9 mouse cellular contexts compared by ENCODE assay signal in the genomic region with DNA sequence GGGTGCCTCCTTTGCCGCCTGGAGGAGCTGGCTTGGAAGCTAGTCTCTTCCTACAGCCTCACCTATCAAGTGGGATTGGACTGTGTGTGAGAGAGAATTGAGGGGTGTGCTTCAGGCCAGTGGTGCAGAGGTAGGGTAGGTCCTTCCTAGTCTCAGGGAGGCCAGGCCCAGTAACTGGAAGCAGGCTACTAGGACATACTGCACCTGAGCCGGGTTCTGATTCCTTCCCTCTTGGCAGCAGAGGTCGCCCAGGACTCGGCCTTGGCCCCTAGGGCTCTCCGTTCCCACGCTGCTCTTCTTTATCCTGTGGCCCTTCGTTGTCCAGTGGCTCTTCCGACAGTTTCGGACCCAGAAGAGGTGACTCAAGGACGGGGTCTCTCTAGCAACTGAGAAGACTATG. TPM values are rescaled to one million over a fixed set of nuclear protein-coding genes. Genes with fewer than 3 reads are reported as not detected.
DNase-seq lines count a peak whose midpoint lies in the region; ATAC-seq lines count a peak whose summit lies in the region.
"Had no signal": no experiment of that assay in that cellular context is flagged by ENCODE, and none has a peak within 500 bp of the region (broad histone marks: within the 10 kb centered on the region; RNA-seq: fewer than 3 reads in every experiment).

No protein-coding gene starts in this region.

- H3K36me3 ChIP-seq in heart, embryonic 14.5 days (ENCODE audit: control insufficient read depth, insufficient read depth, low read length) = 0 out of 2 replicates have a peak, but pooled peaks cover under 1% of the 10 kb centered on the region
- no peaks in the 10 kb centered on the region for H3K36me3 ChIP-seq in embryonic facial prominence, embryonic 13.5 days
- no peaks in the 10 kb centered on the region for H3K36me3 ChIP-seq in midbrain, embryonic 15.5 days (replicated peaks)

- H3K27me3 ChIP-seq in heart, embryonic 14.5 days (ENCODE audit: control insufficient read depth, insufficient read depth, low read length) = no peaks in the 10 kb centered on the region
- peaks cover 10% of the 10 kb centered on the region for H3K27me3 ChIP-seq in embryonic facial prominence, embryonic 13.5 days
- H3K27me3 ChIP-seq in midbrain, embryonic 15.5 days (replicated peaks) = peaks cover 32% of the 10 kb centered on the region
- H3K27me3 ChIP-seq: Patski had no signal

- H3K9ac ChIP-seq in heart, embryonic 14.5 days (ENCODE audit: low read length) = peak overlapping the region; percentile 59
- H3K9ac ChIP-seq in embryonic facial prominence, embryonic 13.5 days = peak overlapping the region; percentile 71
- no peak overlapping the region for H3K9ac ChIP-seq in midbrain, embryonic 15.5 days

- H3K4me2 ChIP-seq in heart, embryonic 14.5 days (ENCODE audit: low read length) = peak overlapping the region; percentile 65
- H3K4me2 ChIP-seq in embryonic facial prominence, embryonic 13.5 days = peak overlapping the region; percentile 77
- peak overlapping the region; percentile 49; the same call in 1 of the 2 replicates for H3K4me2 ChIP-seq in midbrain, embryonic 15.5 days

- peaks cover 21 to 22% of the 10 kb centered on the region in 2 experiments for H3K4me1 ChIP-seq in heart, embryonic 14.5 days (ENCODE audit: control insufficient read depth in 2 of 2, insufficient read depth in 2 of 2, low read length in 2 of 2)
- H3K4me1 ChIP-seq in embryonic facial prominence, embryonic 13.5 days = peaks cover 29% of the 10 kb centered on the region
- peaks cover 19% of the 10 kb centered on the region for H3K4me1 ChIP-seq in midbrain, embryonic 15.5 days

- peak overlapping the region in 1 of 2 experiments; percentile 61; a peak in 3 of 4 replicates for H3K27ac ChIP-seq in heart, embryonic 14.5 days (replicated peaks in 1 of 2; ENCODE audit: control insufficient read depth in 1 of 2, insufficient read depth in 1 of 2, low read depth in 2 of 2, low read length in 2 of 2)
- peak overlapping the region; percentile 69; the same call in 1 of the 2 replicates for H3K27ac ChIP-seq in embryonic facial prominence, embryonic 13.5 days
- H3K27ac ChIP-seq in midbrain, embryonic 15.5 days = no peak overlapping the region

- DNase-seq in heart, postnatal 4 days = no peak
- peak; percentile 63 for DNase-seq in kidney, adult 18-20 months
- no peak for DNase-seq in adipocyte (ENCODE audit: low spot score)
- DNase-seq in ovary, postnatal 10 days (ENCODE audit: low spot score) = no peak

- H3K9me3 ChIP-seq in heart, embryonic 14.5 days (ENCODE audit: control insufficient read depth, low read length) = no peaks in the 10 kb centered on the region
- H3K9me3 ChIP-seq in embryonic facial prominence, embryonic 13.5 days = no peaks in the 10 kb centered on the region
- H3K9me3 ChIP-seq in midbrain, embryonic 15.5 days = no peaks in the 10 kb centered on the region

- peak overlapping the region; percentile 39 to 45 for H3K4me3 ChIP-seq in heart, embryonic 14.5 days (ENCODE audit: control insufficient read depth in 1 of 2, insufficient read depth in 1 of 2, low read depth in 1 of 2, low read length in 2 of 2)
- H3K4me3 ChIP-seq in embryonic facial prominence, embryonic 13.5 days = peak overlapping the region; percentile 44
- H3K4me3 ChIP-seq in midbrain, embryonic 15.5 days = no peak overlapping the region

- ATAC-seq in heart, embryonic 14.5 days (ENCODE audit: insufficient number of reproducible peaks, insufficient read depth, low FRiP score, low read depth) = no peak
- ATAC-seq in embryonic facial prominence, embryonic 13.5 days (ENCODE audit: insufficient number of reproducible peaks, insufficient read depth, low FRiP score, low TSS enrichment, low read depth) = no peak
- ATAC-seq in midbrain, embryonic 15.5 days (replicated peaks) = no peak
- no peak for ATAC-seq in megakaryocyte, adult 5-6 weeks (ENCODE audit: poor library complexity, severe bottlenecking)

- 16% methylated on average over 10 of the region's 10 CpGs for WGBS in heart, embryonic 14.5 days
- 23% methylated on average over 10 of the region's 10 CpGs for WGBS in embryonic facial prominence, embryonic 13.5 days
- 16% methylated on average over 10 of the region's 10 CpGs for WGBS in midbrain, embryonic 15.5 days

RNA-seq across cellular contexts. Expression of gene Hexim1, which starts 4.7 kb away (rescaled TPM):
- polyA plus RNA-seq in heart, embryonic 14.5 days (2014; fragmentation: Nextera tagmentation; extraction: Ambion mirVana) = 3.4 and 3.7 TPM in 2 replicates
- total RNA-seq in heart, postnatal 4 days (2021) = 10 to 100 TPM; 14.8 to 15.7 TPM
- 5.2 and 6.9 TPM in 2 replicates for polyA plus RNA-seq in embryonic facial prominence, embryonic 13.5 days (2015; fragmentation: Nextera tagmentation; extraction: Ambion mirVana)
- 3.1 and 3.7 TPM in 2 replicates for polyA plus RNA-seq in midbrain, embryonic 15.5 days (2015; fragmentation: Nextera tagmentation; extraction: Ambion mirVana)
- total RNA-seq in megakaryocyte, adult 5-6 weeks (2015) = 10.1 TPM in 2 replicates
- total RNA-seq in megakaryocyte, adult 5-6 weeks (2017) = 17.0 and 24.6 TPM in 2 replicates

RNA-seq across cellular contexts. Expression of gene Acbd4, which starts 9.8 kb away (rescaled TPM):
- 13.3 TPM in 2 replicates for polyA plus RNA-seq in heart, embryonic 14.5 days (2014; fragmentation: Nextera tagmentation; extraction: Ambion mirVana)
- 10 to 100 TPM; 25.9 to 29.2 TPM for total RNA-seq in heart, postnatal 4 days (2021)
- polyA plus RNA-seq in embryonic facial prominence, embryonic 13.5 days (2015; fragmentation: Nextera tagmentation; extraction: Ambion mirVana) = 16.6 and 17.4 TPM in 2 replicates
- 9.7 and 11.1 TPM in 2 replicates for polyA plus RNA-seq in midbrain, embryonic 15.5 days (2015; fragmentation: Nextera tagmentation; extraction: Ambion mirVana)
- total RNA-seq in megakaryocyte, adult 5-6 weeks (2015) = 3.2 and 6.2 TPM in 2 replicates
- total RNA-seq in megakaryocyte, adult 5-6 weeks (2017) = 9.3 and 9.4 TPM in 2 replicates

RNA-seq across cellular contexts. Expression of gene Plcd3, which starts 9.8 kb away (rescaled TPM):
- polyA plus RNA-seq in heart, embryonic 14.5 days (2014; fragmentation: Nextera tagmentation; extraction: Ambion mirVana) = 6.9 and 7.4 TPM in 2 replicates
- 10 to 100 TPM; 28.0 to 34.8 TPM for total RNA-seq in heart, postnatal 4 days (2021)
- polyA plus RNA-seq in embryonic facial prominence, embryonic 13.5 days (2015; fragmentation: Nextera tagmentation; extraction: Ambion mirVana) = 5.3 and 7.2 TPM in 2 replicates
- 3.0 and 3.8 TPM in 2 replicates for polyA plus RNA-seq in midbrain, embryonic 15.5 days (2015; fragmentation: Nextera tagmentation; extraction: Ambion mirVana)
- total RNA-seq in megakaryocyte, adult 5-6 weeks (2015) = not detected in 2 replicates
- total RNA-seq in megakaryocyte, adult 5-6 weeks (2017) = not detected in 2 replicates

RNA-seq across cellular contexts. Expression of gene Hexim2, which starts 20.9 kb away (rescaled TPM):
- polyA plus RNA-seq in heart, embryonic 14.5 days (2014; fragmentation: Nextera tagmentation; extraction: Ambion mirVana) = 4.1 and 4.6 TPM in 2 replicates
- total RNA-seq in heart, postnatal 4 days (2021) = 1 to 10 TPM; 4.2 to 4.8 TPM
- 15.0 and 16.2 TPM in 2 replicates for polyA plus RNA-seq in embryonic facial prominence, embryonic 13.5 days (2015; fragmentation: Nextera tagmentation; extraction: Ambion mirVana)
- polyA plus RNA-seq in midbrain, embryonic 15.5 days (2015; fragmentation: Nextera tagmentation; extraction: Ambion mirVana) = 27.2 and 33.4 TPM in 2 replicates
- total RNA-seq in megakaryocyte, adult 5-6 weeks (2015) = 0.25 and 1.8 TPM in 2 replicates
- total RNA-seq in megakaryocyte, adult 5-6 weeks (2017) = 1.0 and 2.1 TPM in 2 replicates

RNA-seq across cellular contexts. Expression of gene Fmnl1, which starts 59.6 kb away (rescaled TPM):
- 2.3 and 2.9 TPM in 2 replicates for polyA plus RNA-seq in heart, embryonic 14.5 days (2014; fragmentation: Nextera tagmentation; extraction: Ambion mirVana)
- total RNA-seq in heart, postnatal 4 days (2021) = 1 to 10 TPM; 7.4 to 8.6 TPM
- 1.7 and 2.4 TPM in 2 replicates for polyA plus RNA-seq in embryonic facial prominence, embryonic 13.5 days (2015; fragmentation: Nextera tagmentation; extraction: Ambion mirVana)
- 7.0 and 7.5 TPM in 2 replicates for polyA plus RNA-seq in midbrain, embryonic 15.5 days (2015; fragmentation: Nextera tagmentation; extraction: Ambion mirVana)
- 387 and 407 TPM in 2 replicates for total RNA-seq in megakaryocyte, adult 5-6 weeks (2015)
- total RNA-seq in megakaryocyte, adult 5-6 weeks (2017) = 126 and 152 TPM in 2 replicates
